Mouse (Mus musculus): ENCODE measurements around the gene Madd.

The Madd gene

DNA sequence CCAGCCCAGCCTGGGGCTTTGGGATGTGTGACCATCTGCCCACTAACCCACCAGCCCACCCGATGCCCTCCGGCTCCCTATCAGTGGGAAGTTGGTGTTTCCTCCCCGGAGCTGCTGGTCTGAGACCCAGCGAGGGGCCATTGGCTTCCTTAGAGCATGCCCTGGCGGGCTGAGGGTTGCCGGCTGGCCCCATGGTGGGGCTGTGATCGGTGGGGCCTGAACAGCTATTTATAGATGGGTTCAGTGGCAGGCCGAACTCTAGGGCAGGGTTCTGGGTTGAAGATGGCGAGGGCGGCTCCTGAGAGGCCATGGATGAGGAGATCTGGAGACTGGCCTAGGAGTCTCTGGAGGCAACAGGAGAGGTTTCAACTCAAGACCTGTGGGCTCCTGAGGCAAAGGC is 86.6 kb downstream of the Madd start:
- in situ Hi-C loops (cut with MboI, MseI), result no loop called here

GRCm38 (mm10) chr2:91096524-91096923 is 87.1 kb downstream of the Madd start:
- in situ Hi-C loops (cut with MboI, MseI), result no loop called here

DNA sequence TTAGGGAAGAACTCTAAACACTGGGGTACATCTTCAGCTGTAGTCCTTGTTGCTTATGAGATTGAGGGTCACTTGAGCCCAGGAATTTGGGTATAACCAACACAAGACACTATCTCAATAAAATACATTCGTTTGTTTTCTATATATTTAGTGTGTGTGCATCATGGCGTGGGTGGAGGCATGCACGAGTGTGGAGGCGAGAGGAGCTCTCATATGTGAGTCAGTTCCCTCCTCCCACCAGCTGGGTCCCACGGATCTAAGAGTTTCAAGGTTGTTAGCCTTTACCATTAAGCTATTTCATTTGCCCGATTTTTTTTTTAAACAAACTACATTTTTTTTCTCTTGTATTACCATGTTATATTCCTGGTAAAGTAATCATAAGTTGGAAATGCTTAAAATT is 92.8 kb downstream of the Madd start:
- in situ Hi-C loops (cut with MboI, MseI), result no loop called here

DNA sequence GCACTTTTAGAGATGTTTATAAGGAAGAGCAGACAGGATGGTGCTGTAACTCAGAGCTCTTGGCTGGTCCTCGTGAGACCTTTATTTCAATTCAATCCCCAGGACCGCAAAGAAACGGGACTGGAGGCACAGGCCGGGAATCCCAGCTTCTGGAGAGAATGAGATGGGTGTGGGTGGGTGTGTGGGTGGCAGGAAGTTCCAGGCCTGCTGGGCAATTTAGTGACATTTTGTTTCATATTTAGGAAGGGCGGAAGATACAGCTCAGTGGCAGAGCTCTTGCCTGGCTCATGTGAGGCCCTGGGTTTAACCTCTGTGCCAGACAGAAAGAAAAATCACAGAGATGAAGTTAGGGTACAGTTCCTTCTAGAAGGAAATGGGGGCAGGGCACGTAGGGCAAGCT is 93.4 kb downstream of the Madd start:
- in situ Hi-C loops (cut with MboI, MseI), result no loop called here

DNA sequence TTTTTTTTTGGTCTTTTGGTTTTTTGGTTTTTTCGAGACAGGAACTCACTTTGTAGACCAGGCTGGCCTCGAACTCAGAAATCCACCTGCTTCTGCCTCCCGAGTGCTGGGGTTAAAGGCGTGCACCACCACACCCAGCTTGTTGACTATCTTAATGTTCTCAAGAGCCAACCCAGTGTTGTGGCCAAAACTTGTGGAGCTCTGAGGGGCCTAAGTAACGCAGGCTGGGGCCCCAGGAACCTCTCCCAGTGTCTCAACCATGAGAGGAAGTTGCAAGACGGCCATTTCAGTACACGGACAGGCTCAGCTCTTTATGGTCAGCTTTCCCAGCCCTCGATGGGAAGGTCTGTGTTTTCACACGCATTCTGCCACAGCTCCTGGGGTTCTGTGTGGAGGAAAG is 94.7 kb downstream of the Madd start:
- in situ Hi-C loops (cut with MboI, MseI), result no loop called here

DNA sequence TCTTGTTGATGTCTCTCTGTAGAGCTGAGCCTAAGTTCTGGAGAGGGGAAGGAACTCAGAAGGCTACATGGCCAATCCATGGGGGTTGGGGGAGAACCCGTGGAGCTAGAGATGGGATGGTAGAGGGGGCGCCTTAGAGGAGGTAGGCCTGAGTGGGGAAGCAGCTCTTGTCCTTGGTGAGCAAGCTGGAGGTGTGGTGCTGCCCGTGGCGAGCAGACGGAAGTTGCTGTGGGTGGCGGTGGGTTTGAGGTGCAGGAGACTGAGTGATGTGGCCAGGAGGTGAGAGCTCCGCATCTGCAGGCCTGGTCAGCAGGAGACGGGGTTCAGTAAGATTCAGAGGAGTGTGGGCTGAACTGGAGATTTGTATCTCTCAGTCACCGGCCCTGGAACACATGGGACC is 96.2 kb downstream of the Madd start:
- in situ Hi-C loops (cut with MboI, MseI), result no loop called here

All from regulatory T cell (primary cell).